Mouse (Mus musculus): ENCODE data around the gene Wdr59. TPM values are rescaled to one million over a fixed set of nuclear protein-coding genes. Genes with fewer than 3 reads are reported as not detected.

The Wdr59 gene
- polyA plus RNA-seq, 1 experiment from 2014 or later: 4.2 TPM

Small RNA genes within 50 kb of the gene (microRNA-seq; reads per million reads assigned to microRNA genes)
- not detected for gene Mir1957b (ENCODE audit: borderline number of aligned reads)

Other genes starting within 250 kb of the Wdr59 start
- gene Rfwd3, start 221.9 kb downstream of the Wdr59 start, polyA plus RNA-seq (2014; fragmentation: Nextera tagmentation; extraction: Ambion mirVana): 43.8 and 46.6 TPM in 2 replicates
- 1.7 and 2.6 TPM in 2 replicates for gene Mlkl, start 183.9 kb downstream of the Wdr59 start, polyA plus RNA-seq (2014; fragmentation: Nextera tagmentation; extraction: Ambion mirVana)
- gene Fa2h, start 128.3 kb downstream of the Wdr59 start, polyA plus RNA-seq (2014; fragmentation: Nextera tagmentation; extraction: Ambion mirVana): 0.07 TPM in 1 of 2 replicates, not detected in the other
- 23.1 and 23.7 TPM in 2 replicates for gene Znrf1, start 14.0 kb upstream of the Wdr59 start, polyA plus RNA-seq (2014; fragmentation: Nextera tagmentation; extraction: Ambion mirVana)
- gene Ldhd, start 108.3 kb upstream of the Wdr59 start, polyA plus RNA-seq (2014; fragmentation: Nextera tagmentation; extraction: Ambion mirVana): 0.39 and 0.52 TPM in 2 replicates
- 16.5 and 18.5 TPM in 2 replicates for gene Zfp1, start 121.3 kb upstream of the Wdr59 start, polyA plus RNA-seq (2014; fragmentation: Nextera tagmentation; extraction: Ambion mirVana)
- gene Ctrb1, start 168.9 kb upstream of the Wdr59 start, polyA plus RNA-seq (2014; fragmentation: Nextera tagmentation; extraction: Ambion mirVana): not detected in 2 replicates
- gene Bcar1, start 221.7 kb upstream of the Wdr59 start, polyA plus RNA-seq (2014; fragmentation: Nextera tagmentation; extraction: Ambion mirVana): 46.6 and 53.8 TPM in 2 replicates